Mouse (Mus musculus): Measurements from ENCODE around the gene Thap7. TPM values are rescaled to one million over a fixed set of nuclear protein-coding genes. Genes with fewer than 3 reads are reported as not detected.
"Not testable (repeated sequence)": the region's sequence is repeated elsewhere in the genome, so short reads cannot be mapped to it uniquely, and the experiment has no call there.

Thap7 gene
- total and polyA plus RNA-seq, 2 experiments: 15.1 to 49.2 TPM

GRCm38 (mm10) chr16:17557947-17558480 lies 27.1 kb upstream of the Thap7 start:
- Histone ChIP-seq H3K36me3 (ENCODE audit: control insufficient read depth, insufficient read depth, low read length) (no peaks in the 10 kb centered on the region), H3K27ac (replicated peaks; ENCODE audit: insufficient read depth, low read depth, low read length) (no peak overlapping the region), H3K27me3 (ENCODE audit: control insufficient read depth, insufficient read depth, low read length) (0 out of 2 replicates have a peak, but pooled peaks cover 2% of the 10 kb centered on the region), H3K79me2 (ENCODE audit: control insufficient read depth, insufficient read depth, low read length) (no peaks in the 10 kb centered on the region), H3K4me3 (ENCODE audit: insufficient read depth, low read depth, low read length) (no peak overlapping the region), H3K4me1 (ENCODE audit: control insufficient read depth, insufficient read depth, low read length) (peaks cover 3% of the 10 kb centered on the region; the same call in 1 of the 2 replicates), H3K9ac (ENCODE audit: low read depth, low read length) (no peak overlapping the region)
- TF ChIP-seq POLR2A (IDR thresholded peaks at IDR 0.05; ENCODE audit: extremely low read depth, insufficient read depth, low read length) (no peak), CTCF (IDR thresholded peaks at IDR 0.05; ENCODE audit: low read depth, low read length) (peak; percentile 99)
- 5% methylated on average over 5 of the region's 5 CpGs for WGBS
- peak; percentile 33 for DNase-seq (ENCODE audit: extremely low read depth, low read depth, low spot score)

DNA sequence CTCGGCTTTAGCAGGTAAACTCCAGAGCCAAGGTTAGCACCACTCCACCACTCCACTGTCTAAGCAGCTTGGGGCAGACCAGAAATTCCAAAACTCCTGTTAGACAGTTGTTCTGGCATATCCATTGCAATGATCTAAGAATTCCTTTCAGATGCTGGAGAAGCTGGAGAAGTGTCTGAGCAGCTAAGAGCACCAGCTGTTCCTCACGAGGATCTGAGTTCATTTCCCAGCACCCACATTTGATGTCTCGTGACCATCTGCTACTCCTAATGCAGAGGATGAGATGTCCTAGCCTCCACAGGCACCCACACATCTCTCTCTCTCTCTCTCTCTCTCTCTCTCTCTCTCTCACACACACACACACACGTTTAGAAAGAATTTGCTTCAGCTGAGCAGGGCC lies 26.0 kb upstream of the Thap7 start:
- Histone ChIP-seq H3K9ac (ENCODE audit: low read depth, low read length) (no peak overlapping the region), H3K4me1 (ENCODE audit: control insufficient read depth, insufficient read depth, low read length) (peaks cover 13% of the 10 kb centered on the region), H3K27me3 (ENCODE audit: control insufficient read depth, insufficient read depth, low read length) (0 out of 2 replicates have a peak, but pooled peaks cover 2% of the 10 kb centered on the region), H3K36me3 (ENCODE audit: control insufficient read depth, insufficient read depth, low read length) (no peaks in the 10 kb centered on the region), H3K27ac (replicated peaks; ENCODE audit: insufficient read depth, low read depth, low read length) (no peak overlapping the region), H3K79me2 (ENCODE audit: control insufficient read depth, insufficient read depth, low read length) (no peaks in the 10 kb centered on the region), H3K4me3 (ENCODE audit: insufficient read depth, low read depth, low read length) (no peak overlapping the region)
- DNase-seq (ENCODE audit: extremely low read depth, low read depth, low spot score): no peak
- WGBS: 60% methylated on average over 4 of the region's 4 CpGs
- TF ChIP-seq POLR2A (IDR thresholded peaks at IDR 0.05; ENCODE audit: extremely low read depth, insufficient read depth, low read length) (no peak), CTCF (IDR thresholded peaks at IDR 0.05; ENCODE audit: low read depth, low read length) (no peak)

DNA sequence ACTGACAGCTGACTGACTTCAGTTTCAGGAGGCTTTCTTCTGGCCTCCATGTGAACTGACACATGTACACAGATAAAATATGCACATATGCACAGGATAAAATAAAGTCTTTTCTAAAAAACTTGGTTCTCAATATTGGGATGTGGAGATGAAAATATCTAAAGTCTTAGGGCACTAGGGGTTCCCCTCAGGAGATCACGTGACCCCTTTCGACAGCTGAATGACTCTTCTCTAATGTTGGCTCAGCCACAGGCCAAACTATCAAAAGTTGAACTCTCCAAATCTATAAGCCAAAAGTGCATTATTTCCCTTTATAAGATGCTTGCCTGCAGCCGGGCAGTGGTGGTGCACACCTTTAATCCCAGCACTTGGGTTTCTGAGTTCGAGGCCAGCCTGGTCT lies 25.2 kb upstream of the Thap7 start:
- TF ChIP-seq POLR2A (IDR thresholded peaks at IDR 0.05; ENCODE audit: extremely low read depth, insufficient read depth, low read length) (no peak), CTCF (IDR thresholded peaks at IDR 0.05; ENCODE audit: low read depth, low read length) (no peak)
- H3K27ac ChIP-seq (replicated peaks; ENCODE audit: insufficient read depth, low read depth, low read length): no peak overlapping the region
- H3K9ac ChIP-seq (ENCODE audit: low read depth, low read length): no peak overlapping the region
- 84% methylated on average over 4 of the region's 4 CpGs for WGBS
- H3K27me3 ChIP-seq (ENCODE audit: control insufficient read depth, insufficient read depth, low read length): 0 out of 2 replicates have a peak, but pooled peaks cover 2% of the 10 kb centered on the region
- H3K79me2 ChIP-seq (ENCODE audit: control insufficient read depth, insufficient read depth, low read length): no peaks in the 10 kb centered on the region
- H3K36me3 ChIP-seq (ENCODE audit: control insufficient read depth, insufficient read depth, low read length): no peaks in the 10 kb centered on the region
- peaks cover 13% of the 10 kb centered on the region for H3K4me1 ChIP-seq (ENCODE audit: control insufficient read depth, insufficient read depth, low read length)
- H3K4me3 ChIP-seq (ENCODE audit: insufficient read depth, low read depth, low read length): no peak overlapping the region
- DNase-seq (ENCODE audit: extremely low read depth, low read depth, low spot score): no peak

DNA sequence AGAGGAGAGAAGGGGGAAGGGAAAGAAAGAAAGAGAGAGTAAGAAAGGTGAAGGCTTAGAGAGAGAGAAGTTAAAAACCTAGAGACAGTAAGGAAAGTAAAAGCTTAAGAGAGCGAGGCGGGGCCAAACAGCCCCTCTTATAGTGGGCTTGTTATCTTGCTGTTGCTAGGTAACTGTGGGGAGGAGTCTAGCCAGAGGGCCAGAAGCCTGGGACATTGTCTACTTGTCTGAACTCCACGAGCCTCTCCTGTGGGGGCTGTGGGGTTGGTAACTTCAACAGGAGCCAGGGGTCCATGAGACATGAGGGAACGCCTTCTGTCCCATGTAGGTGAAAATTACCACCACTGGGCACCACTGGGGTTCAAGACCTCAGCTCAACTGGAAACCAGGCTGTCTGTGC lies 23.8 kb upstream of the Thap7 start:
- DNase-seq (ENCODE audit: extremely low read depth, low read depth, low spot score); H3K27me3 ChIP-seq (ENCODE audit: control insufficient read depth, insufficient read depth, low read length); H3K4me3 ChIP-seq (ENCODE audit: insufficient read depth, low read depth, low read length); H3K36me3 ChIP-seq (ENCODE audit: control insufficient read depth, insufficient read depth, low read length); H3K27ac ChIP-seq (replicated peaks; ENCODE audit: insufficient read depth, low read depth, low read length); H3K9ac ChIP-seq (ENCODE audit: low read depth, low read length); H3K79me2 ChIP-seq (ENCODE audit: control insufficient read depth, insufficient read depth, low read length): not testable (repeated sequence)
- WGBS: 86% methylated on average over 4 of the region's 4 CpGs
- peaks cover 17% of the 10 kb centered on the region for H3K4me1 ChIP-seq (ENCODE audit: control insufficient read depth, insufficient read depth, low read length)

DNA sequence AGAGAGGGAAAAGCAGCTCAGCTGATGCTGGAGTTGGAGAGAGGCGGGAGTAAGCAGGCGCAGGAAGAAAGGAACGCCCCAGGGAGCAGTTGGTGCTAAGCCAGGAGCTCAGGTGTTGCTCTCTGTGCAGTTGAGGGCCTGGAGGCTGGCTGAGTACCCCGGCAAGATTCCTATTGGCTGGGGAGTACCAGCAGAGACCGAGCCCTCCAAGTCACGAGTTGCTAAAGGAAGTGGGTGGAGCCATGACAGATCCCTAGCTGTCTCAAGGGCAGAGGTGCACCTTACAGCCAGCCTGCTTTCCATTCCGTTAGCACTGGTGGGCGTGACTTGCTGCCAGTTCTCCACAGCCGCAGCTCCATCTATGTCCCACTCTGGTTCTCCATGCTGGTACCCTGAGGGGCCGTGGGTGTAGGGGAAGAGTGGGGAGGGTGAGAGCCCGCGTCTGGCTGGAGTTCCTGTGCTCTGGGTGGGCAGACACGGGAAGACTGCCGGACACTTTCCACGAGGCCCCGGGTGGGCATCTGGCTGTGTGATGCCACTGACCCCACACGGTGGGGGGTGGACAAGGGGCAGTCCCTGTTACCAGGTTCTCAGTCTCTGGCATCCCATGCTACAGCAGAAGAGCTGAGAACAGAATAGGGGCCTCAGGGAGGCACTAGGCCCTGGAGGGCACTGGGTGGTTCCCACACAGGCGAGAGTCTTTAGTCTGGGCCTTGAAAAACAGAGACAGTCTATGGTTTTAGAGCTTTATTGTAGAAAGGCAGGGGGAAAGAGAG lies 23.2 kb upstream of the Thap7 start:
- Histone ChIP-seq H3K79me2 (ENCODE audit: control insufficient read depth, insufficient read depth, low read length) (no peaks in the 10 kb centered on the region), H3K27me3 (ENCODE audit: control insufficient read depth, insufficient read depth, low read length) (0 out of 2 replicates have a peak, but pooled peaks cover 2% of the 10 kb centered on the region), H3K36me3 (ENCODE audit: control insufficient read depth, insufficient read depth, low read length) (no peaks in the 10 kb centered on the region), H3K4me3 (ENCODE audit: insufficient read depth, low read depth, low read length) (peak overlapping the region; percentile 32; the same call in 1 of the 2 replicates), H3K27ac (replicated peaks; ENCODE audit: insufficient read depth, low read depth, low read length) (no peak overlapping the region), H3K4me1 (ENCODE audit: control insufficient read depth, insufficient read depth, low read length) (peaks cover 17% of the 10 kb centered on the region), H3K9ac (ENCODE audit: low read depth, low read length) (0 out of 2 replicates have a peak overlapping the region, but pooled peaks have one; percentile 25)
- no peak for TF ChIP-seq CTCF (IDR thresholded peaks at IDR 0.05; ENCODE audit: low read depth, low read length)
- TF ChIP-seq POLR2A (IDR thresholded peaks at IDR 0.05; ENCODE audit: extremely low read depth, insufficient read depth, low read length): 0 out of 2 replicates have a peak, but pooled peaks have one; percentile 9
- DNase-seq (ENCODE audit: extremely low read depth, low read depth, low spot score): no peak
- WGBS: 53% methylated on average over 18 of the region's 18 CpGs

GRCm38 (mm10) chr16:17552837-17553236 lies 21.9 kb upstream of the Thap7 start:
- Histone ChIP-seq H3K27ac (replicated peaks; ENCODE audit: insufficient read depth, low read depth, low read length) (peak overlapping the region; percentile 28; the same call in 1 of the 2 replicates), H3K79me2 (ENCODE audit: control insufficient read depth, insufficient read depth, low read length) (no peaks in the 10 kb centered on the region), H3K4me3 (ENCODE audit: insufficient read depth, low read depth, low read length) (no peak overlapping the region), H3K4me1 (ENCODE audit: control insufficient read depth, insufficient read depth, low read length) (peaks cover 17% of the 10 kb centered on the region), H3K9ac (ENCODE audit: low read depth, low read length) (no peak overlapping the region), H3K27me3 (ENCODE audit: control insufficient read depth, insufficient read depth, low read length) (no peaks in the 10 kb centered on the region), H3K36me3 (ENCODE audit: control insufficient read depth, insufficient read depth, low read length) (no peaks in the 10 kb centered on the region)
- DNase-seq (ENCODE audit: extremely low read depth, low read depth, low spot score): peak; percentile 72
- TF ChIP-seq CTCF (IDR thresholded peaks at IDR 0.05; ENCODE audit: low read depth, low read length) (no peak), POLR2A (IDR thresholded peaks at IDR 0.05; ENCODE audit: extremely low read depth, insufficient read depth, low read length) (no peak)
- 20% methylated on average over 7 of the region's 7 CpGs for WGBS
